Mouse (Mus musculus) brain, embryonic 14.5 days (tissue): Measurements from ENCODE around the gene D630023F18Rik. TPM values are rescaled to one million over a fixed set of nuclear protein-coding genes. Genes with fewer than 3 reads are reported as not detected.

Source experiments
- DNase-seq: peaks from one replicate; pipeline ENCODE4 v3.0.0-alpha.2; 2011; ENCODE audit warnings: low read depth
- CTCF ChIP-seq: fragments of 200-500 bp; IDR thresholded peaks from 2 replicates; pipeline ENCODE4 v1.5.1; 2012; ENCODE audit warnings: inconsistent platforms, mild to moderate bottlenecking, moderate library complexity, borderline replicate concordance; ENCODE audit not compliant: insufficient read depth, insufficient read length; ENCODE audit errors: extremely low read depth
- POLR2A ChIP-seq: fragments of 200-500 bp; IDR thresholded peaks from 2 replicates; pipeline ENCODE4 v1.6.1; 2012; ENCODE audit warnings: mild to moderate bottlenecking, inconsistent platforms, borderline replicate concordance; ENCODE audit not compliant: poor library complexity, insufficient read depth, insufficient read length, severe bottlenecking; ENCODE audit errors: extremely low read depth
- polyA plus RNA-seq: library from polyadenylated mRNA; depleted of rRNA; stranded (reverse); fragments of >200 nt; gene quantifications from 2 replicates; pipeline ENCODE4 v1.2.3, GENCODE M21; 2012

Gene D630023F18Rik
- polyA plus RNA-seq, 1 experiment = 0.34 TPM

- no peak for DNase-seq
- TF ChIP-seq CTCF (no peak), POLR2A (no peak)
Observed at GRCm38 (mm10) chr1:65131671-65132070, 8.7 kb upstream of the D630023F18Rik start.

GRCm38 (mm10) chr1:65130226-65130625, 7.2 kb upstream of the D630023F18Rik start:
- DNase-seq = no peak
- TF ChIP-seq CTCF (no peak), POLR2A (no peak)

- TF ChIP-seq POLR2A = no peak
- TF ChIP-seq CTCF = no peak
- DNase-seq = peak; percentile 12
Observed at GRCm38 (mm10) chr1:65129634-65130180, 6.7 kb upstream of the D630023F18Rik start.

- TF ChIP-seq CTCF = no peak
- TF ChIP-seq POLR2A = no peak
- no peak for DNase-seq
Observed at GRCm38 (mm10) chr1:65119438-65119837, 3.6 kb downstream of the D630023F18Rik start, which contains the start of gene Gm28845. Gene Gm28845, minus strand, starts transcription at chr1:65119558.

- no peak for DNase-seq
- TF ChIP-seq POLR2A = no peak
- no peak for TF ChIP-seq CTCF
Observed at GRCm38 (mm10) chr1:65118150-65118913, 4.7 kb downstream of the D630023F18Rik start.

GRCm38 (mm10) chr1:65113536-65114172, 9.4 kb downstream of the D630023F18Rik start:
- no peak for DNase-seq
- no peak for TF ChIP-seq POLR2A
- no peak for TF ChIP-seq CTCF

GRCm38 (mm10) chr1:65112807-65113196, 10.2 kb downstream of the D630023F18Rik start:
- DNase-seq = no peak
- TF ChIP-seq POLR2A (no peak), CTCF (no peak)

GRCm38 (mm10) chr1:65112031-65112806, 10.8 kb downstream of the D630023F18Rik start:
- DNase-seq = peak; percentile 93
- TF ChIP-seq CTCF (peak; percentile 93), POLR2A (no peak)

GRCm38 (mm10) chr1:65109756-65110435, 13.1 kb downstream of the D630023F18Rik start:
- DNase-seq = no peak
- TF ChIP-seq CTCF = no peak
- no peak for TF ChIP-seq POLR2A

GRCm38 (mm10) chr1:65109196-65109595, 13.8 kb downstream of the D630023F18Rik start:
- no peak for DNase-seq
- no peak for TF ChIP-seq CTCF
- no peak for TF ChIP-seq POLR2A
